In the genomic region with DNA sequence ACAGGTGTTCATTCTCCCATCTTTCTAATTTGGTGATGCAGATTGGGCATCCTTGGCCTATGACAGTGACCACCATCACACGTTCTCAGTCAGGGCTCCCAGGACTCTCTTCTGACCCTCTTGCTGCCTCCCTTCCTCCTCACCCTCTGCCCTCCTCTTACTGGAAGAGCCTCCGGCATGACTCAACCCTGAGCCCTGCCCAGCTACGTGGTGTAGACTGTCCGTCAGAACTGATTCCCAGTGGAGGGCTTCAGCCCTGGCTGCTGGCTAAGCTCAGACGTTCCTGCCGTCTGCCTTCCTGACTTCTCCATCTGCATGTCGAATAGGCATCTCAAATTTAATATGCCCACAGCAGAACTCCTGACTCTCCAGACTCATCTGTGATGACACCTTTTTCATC, we compare ENCODE assay signal across 21 mouse cellular contexts.
DNase-seq lines count a peak whose midpoint lies in the region; ATAC-seq and TF ChIP-seq lines count a peak whose summit lies in the region.
"Had no signal": no experiment of that assay in that cellular context is flagged by ENCODE, and none has a peak within 500 bp of the region (broad histone marks: within the 10 kb centered on the region; RNA-seq: fewer than 3 reads in every experiment).

No protein-coding gene starts in this region.

- no peak overlapping the region for H3K4me3 ChIP-seq in heart, embryonic 12.5 days
- H3K4me3 ChIP-seq in kidney, embryonic 14.5 days (ENCODE audit: low read length), result no peak overlapping the region
- no peak overlapping the region for H3K4me3 ChIP-seq in kidney, embryonic 15.5 days (replicated peaks)
- H3K4me3 ChIP-seq in embryonic facial prominence, embryonic 12.5 days, result no peak overlapping the region
- no peak overlapping the region for H3K4me3 ChIP-seq in lung, postnatal 0 days (ENCODE audit: low read depth, low read length)
- H3K4me3 ChIP-seq: forebrain, embryonic 10.5 days; gastrocnemius, adult 2 months; heart, adult 2 months; hindbrain, embryonic 15.5 days had no signal

- no peak for TF ChIP-seq EP300 in lung, postnatal 0 days (IDR thresholded peaks at IDR 0.05)

- DNase-seq in heart, postnatal 36 days, result no peak
- no peak for DNase-seq in lung, postnatal 0 days (ENCODE audit: low spot score)
- DNase-seq: adrenal gland, postnatal 10 days; cerebellum, adult 11 months; cerebellum, adult 8-10 months; cerebellum, postnatal 14 days; gastrocnemius, adult 2 months; gastrocnemius, postnatal 25 days; kidney, adult 11 months; kidney, adult 9 months had no signal

- no peaks in the 10 kb centered on the region for H3K9me3 ChIP-seq in heart, embryonic 12.5 days (replicated peaks)
- H3K9me3 ChIP-seq in kidney, embryonic 14.5 days (ENCODE audit: control insufficient read depth, low read length), result no peaks in the 10 kb centered on the region
- H3K9me3 ChIP-seq in kidney, embryonic 15.5 days (replicated peaks), result no peaks in the 10 kb centered on the region
- no peaks in the 10 kb centered on the region for H3K9me3 ChIP-seq in embryonic facial prominence, embryonic 12.5 days
- no peaks in the 10 kb centered on the region for H3K9me3 ChIP-seq in lung, postnatal 0 days (ENCODE audit: low read length)
- H3K9me3 ChIP-seq: forebrain, embryonic 10.5 days; hindbrain, embryonic 15.5 days had no signal

- no peak overlapping the region for H3K4me2 ChIP-seq in heart, embryonic 12.5 days
- no peak overlapping the region for H3K4me2 ChIP-seq in kidney, embryonic 14.5 days (replicated peaks; ENCODE audit: low read depth, low read length)
- no peak overlapping the region for H3K4me2 ChIP-seq in kidney, embryonic 15.5 days
- H3K4me2 ChIP-seq in embryonic facial prominence, embryonic 12.5 days (replicated peaks), result no peak overlapping the region
- H3K4me2 ChIP-seq in lung, postnatal 0 days (replicated peaks; ENCODE audit: low read depth, low read length), result no peak overlapping the region
- H3K4me2 ChIP-seq: hindbrain, embryonic 15.5 days had no signal

- peaks cover 40% of the 10 kb centered on the region for H3K4me1 ChIP-seq in heart, embryonic 12.5 days (replicated peaks)
- 0 out of 2 replicates have a peak, but pooled peaks cover 3% of the 10 kb centered on the region for H3K4me1 ChIP-seq in kidney, embryonic 14.5 days (ENCODE audit: control insufficient read depth, insufficient read depth, low read length)
- H3K4me1 ChIP-seq in kidney, embryonic 15.5 days, result peaks cover 12% of the 10 kb centered on the region; the same call in 1 of the 2 replicates
- H3K4me1 ChIP-seq in embryonic facial prominence, embryonic 12.5 days, result peaks cover 45% of the 10 kb centered on the region
- H3K4me1 ChIP-seq in lung, postnatal 0 days (ENCODE audit: insufficient read depth, low read depth, low read length), result no peaks in the 10 kb centered on the region
- H3K4me1 ChIP-seq: hindbrain, embryonic 15.5 days had no signal

- WGBS in heart, embryonic 12.5 days, result 46% methylated on average over 7 of the region's 7 CpGs
- WGBS in kidney, embryonic 14.5 days, result 68% methylated on average over 7 of the region's 7 CpGs
- WGBS in kidney, embryonic 15.5 days, result 68% methylated on average over 7 of the region's 7 CpGs
- 51% methylated on average over 7 of the region's 7 CpGs for WGBS in embryonic facial prominence, embryonic 12.5 days
- 76% methylated on average over 7 of the region's 7 CpGs for WGBS in lung, postnatal 0 days

- H3K36me3 ChIP-seq in heart, embryonic 12.5 days, result no peaks in the 10 kb centered on the region
- H3K36me3 ChIP-seq in kidney, embryonic 14.5 days (ENCODE audit: control insufficient read depth, insufficient read depth, low read length), result no peaks in the 10 kb centered on the region
- H3K36me3 ChIP-seq in kidney, embryonic 15.5 days, result no peaks in the 10 kb centered on the region
- H3K36me3 ChIP-seq in embryonic facial prominence, embryonic 12.5 days, result no peaks in the 10 kb centered on the region
- H3K36me3 ChIP-seq in lung, postnatal 0 days (ENCODE audit: insufficient read depth, low read length), result no peaks in the 10 kb centered on the region
- H3K36me3 ChIP-seq: forebrain, embryonic 10.5 days; G1E; hindbrain, embryonic 15.5 days had no signal

- ATAC-seq in heart, embryonic 12.5 days (ENCODE audit: insufficient number of reproducible peaks, low FRiP score), result peak; percentile 51; the same call in 1 of the 2 replicates
- ATAC-seq in kidney, embryonic 14.5 days (ENCODE audit: low FRiP score, low TSS enrichment), result 0 out of 2 replicates have a peak, but pooled peaks have one; percentile 24
- ATAC-seq in kidney, embryonic 15.5 days (replicated peaks; ENCODE audit: low FRiP score), result no peak
- no peak for ATAC-seq in embryonic facial prominence, embryonic 12.5 days (ENCODE audit: insufficient number of reproducible peaks, insufficient read depth, low FRiP score, low TSS enrichment)
- no peak for ATAC-seq in lung, postnatal 0 days
- ATAC-seq in granulocyte monocyte progenitor cell, adult 5-6 weeks (replicated peaks; ENCODE audit: poor library complexity, severe bottlenecking), result no peak
- ATAC-seq: forebrain, embryonic 14.5 days; inflammation-experienced regulatory T-cells, adult 6 months had no signal

- intact Hi-C loops in heart, postnatal 36 days (cut with DNase I), result no loop called here

- H3K27me3 ChIP-seq in heart, embryonic 12.5 days (replicated peaks), result no peaks in the 10 kb centered on the region
- no peaks in the 10 kb centered on the region for H3K27me3 ChIP-seq in kidney, embryonic 14.5 days (ENCODE audit: control insufficient read depth, insufficient read depth, low read length)
- peaks cover 15% of the 10 kb centered on the region for H3K27me3 ChIP-seq in kidney, embryonic 15.5 days
- no peaks in the 10 kb centered on the region for H3K27me3 ChIP-seq in embryonic facial prominence, embryonic 12.5 days
- no peaks in the 10 kb centered on the region for H3K27me3 ChIP-seq in lung, postnatal 0 days (replicated peaks; ENCODE audit: insufficient read depth, low read length)
- H3K27me3 ChIP-seq: hindbrain, embryonic 15.5 days had no signal

- no peak overlapping the region for H3K9ac ChIP-seq in heart, embryonic 12.5 days
- no peak overlapping the region for H3K9ac ChIP-seq in kidney, embryonic 14.5 days (ENCODE audit: low read depth, low read length)
- no peak overlapping the region for H3K9ac ChIP-seq in kidney, embryonic 15.5 days
- H3K9ac ChIP-seq in embryonic facial prominence, embryonic 12.5 days, result no peak overlapping the region
- no peak overlapping the region for H3K9ac ChIP-seq in lung, postnatal 0 days (replicated peaks; ENCODE audit: low read depth)
- H3K9ac ChIP-seq: hindbrain, embryonic 15.5 days had no signal

- TF ChIP-seq CTCF in lung, postnatal 0 days (IDR thresholded peaks at IDR 0.05), result no peak

- H3K27ac ChIP-seq in heart, embryonic 12.5 days (ENCODE audit: poor library complexity, severe bottlenecking), result no peak overlapping the region
- no peak overlapping the region for H3K27ac ChIP-seq in kidney, embryonic 14.5 days (ENCODE audit: low read depth, low read length)
- no peak overlapping the region for H3K27ac ChIP-seq in kidney, embryonic 15.5 days
- H3K27ac ChIP-seq in embryonic facial prominence, embryonic 12.5 days, result 0 out of 2 replicates have a peak overlapping the region, but pooled peaks have one; percentile 36
- H3K27ac ChIP-seq in lung, postnatal 0 days (ENCODE audit: low read length), result no peak overlapping the region
- H3K27ac ChIP-seq: forebrain, embryonic 10.5 days; gastrocnemius, adult 2 months; heart, adult 2 months; hindbrain, embryonic 15.5 days had no signal

Comparison
In these comparisons a context has a peak if more than half of its experiments do, and no peak if none do; other contexts are left out.
1. ATAC-seq: peak in heart, embryonic 12.5 days (single experiment) and kidney, embryonic 14.5 days (single experiment); none in kidney, embryonic 15.5 days (single experiment), embryonic facial prominence, embryonic 12.5 days (single experiment), lung, postnatal 0 days (single experiment) and granulocyte monocyte progenitor cell, adult 5-6 weeks (single experiment).